Mouse (Mus musculus) embryonic facial prominence, embryonic 15.5 days (tissue): Measurements from ENCODE around the gene Prdm11. TPM values are rescaled to one million over a fixed set of nuclear protein-coding genes. Genes with fewer than 3 reads are reported as not detected.

ENCODE experiments used
- ATAC-seq: fragments of 200-750 bp; cut with Nextera tagmentation; 2 replicates; pipeline ENCODE4 v1.8.0; 2017; ENCODE audit warnings: low read depth, moderate TSS enrichment; ENCODE audit not compliant: insufficient number of reproducible peaks, low FRiP score, low TSS enrichment
- H3K27ac ChIP-seq: fragments of 300-500 bp; sonication (generic); replicated peaks from 2 replicates; pipeline ENCODE4 v1.5.1; 2015; ENCODE audit warnings: mild to moderate bottlenecking, inconsistent platforms
- H3K27me3 ChIP-seq: fragments of 300-500 bp; sonication (generic); 2 replicates; pipeline ENCODE4 v1.6.1; 2015; ENCODE audit warnings: inconsistent platforms
- H3K36me3 ChIP-seq: fragments of 300-500 bp; sonication (generic); 2 replicates; pipeline ENCODE4 v1.6.1; 2015; ENCODE audit warnings: mild to moderate bottlenecking, inconsistent platforms
- H3K4me1 ChIP-seq: fragments of 300-500 bp; sonication (generic); 2 replicates; pipeline ENCODE4 v1.6.1; 2015; ENCODE audit warnings: inconsistent platforms
- H3K4me2 ChIP-seq: fragments of 300-500 bp; sonication (generic); replicated peaks from 2 replicates; pipeline ENCODE4 v1.6.1; 2015; ENCODE audit warnings: mild to moderate bottlenecking, inconsistent platforms
- H3K4me3 ChIP-seq: fragments of 300-500 bp; sonication (generic); replicated peaks from 2 replicates; pipeline ENCODE4 v1.5.1; 2015; ENCODE audit warnings: mild to moderate bottlenecking, inconsistent platforms
- H3K9ac ChIP-seq: fragments of 300-500 bp; sonication (generic); 2 replicates; pipeline ENCODE4 v1.6.1; 2015; ENCODE audit warnings: inconsistent platforms
- H3K9me3 ChIP-seq: fragments of 300-500 bp; sonication (generic); replicated peaks from 2 replicates; pipeline ENCODE4 v1.6.1; 2016; ENCODE audit warnings: inconsistent platforms
- WGBS: fragments of 180-500 bp; shearing (Covaris S2); methylation state at CpG from one replicate; pipeline ENCODE4 v1.1.7; 2015; 5-methylcytosine and 5-hydroxymethylcytosine counted together
- polyA plus RNA-seq: library from polyadenylated mRNA; unstranded; fragments of >200 nt; fragmentation: Nextera tagmentation; extraction: Ambion mirVana; gene quantifications from 2 replicates; pipeline ENCODE4 v1.2.1, GENCODE M21; 2015

Gene Prdm11
- polyA plus RNA-seq, 1 experiment from 2014 or later = 12.0 TPM

DNA sequence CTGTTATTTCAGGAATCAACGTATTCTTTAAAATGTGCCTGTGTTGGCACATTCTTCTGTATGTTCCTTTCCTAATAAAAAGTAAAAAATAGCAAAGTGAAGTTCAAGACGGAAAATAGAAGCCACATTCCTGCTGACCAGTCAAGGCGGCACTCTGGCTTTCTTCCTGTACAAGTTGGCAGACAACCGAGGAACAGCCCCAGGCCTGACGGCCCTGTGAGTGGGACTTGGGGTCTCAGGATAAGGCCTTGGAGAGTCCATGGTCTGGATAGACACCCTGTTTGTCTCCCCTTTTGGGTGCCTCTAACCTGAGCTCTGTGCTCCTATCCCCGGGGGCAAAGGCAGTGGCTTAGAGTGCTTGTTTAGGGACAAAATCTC lies 30.6 kb upstream of the Prdm11 start:
- H3K4me3 ChIP-seq = no peak overlapping the region
- ATAC-seq = no peak
- H3K36me3 ChIP-seq = no peaks in the 10 kb centered on the region
- H3K9ac ChIP-seq = no peak overlapping the region
- peaks cover 5% of the 10 kb centered on the region; the same call in 1 of the 2 replicates for H3K27me3 ChIP-seq
- no peaks in the 10 kb centered on the region for H3K9me3 ChIP-seq
- H3K4me1 ChIP-seq = 0 out of 2 replicates have a peak, but pooled peaks cover 4% of the 10 kb centered on the region
- no peak overlapping the region for H3K27ac ChIP-seq
- H3K4me2 ChIP-seq = no peak overlapping the region
- 64% methylated on average over 6 of the region's 6 CpGs for WGBS

DNA sequence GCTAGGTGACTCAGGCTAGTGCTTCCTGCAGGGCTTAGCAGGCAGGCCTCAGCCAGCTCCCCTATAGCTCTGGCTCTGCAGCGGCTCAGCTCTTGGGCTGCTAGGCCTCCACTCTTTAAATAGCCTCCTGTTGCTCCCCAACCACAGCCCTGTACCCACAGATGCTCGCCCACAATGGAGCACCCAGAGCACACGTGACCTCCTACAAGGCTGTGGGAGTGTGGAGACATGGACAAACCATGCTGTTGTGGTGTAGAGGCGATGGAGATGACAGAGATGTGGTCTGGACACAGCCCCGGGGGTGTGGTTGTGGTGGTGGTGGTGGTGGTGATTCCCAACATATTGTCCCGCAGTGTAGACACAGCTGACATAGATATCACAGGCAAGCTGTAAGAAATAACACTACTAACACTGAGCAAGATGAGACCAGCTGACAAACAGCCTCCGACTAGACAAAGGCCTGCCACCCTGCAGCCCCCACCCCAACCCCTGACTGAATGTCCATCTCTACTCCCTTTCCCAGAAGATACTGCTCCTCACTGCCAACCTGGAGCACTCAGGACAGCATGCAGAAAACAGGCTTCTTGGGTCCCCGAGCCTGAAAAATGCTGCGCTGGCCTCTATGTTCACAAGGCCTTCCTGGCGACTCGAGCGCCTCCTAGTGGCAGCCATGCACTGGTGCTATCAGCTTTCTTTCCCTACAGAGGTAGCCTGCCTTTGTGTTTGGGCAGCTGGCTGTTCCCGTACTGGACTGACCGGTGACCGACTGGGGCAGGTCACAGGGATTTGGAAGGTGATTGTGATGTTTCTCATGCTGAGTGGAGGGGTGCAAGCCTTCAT lies 30.0 kb upstream of the Prdm11 start:
- no peak overlapping the region for H3K9ac ChIP-seq
- 37% methylated on average over 15 of the region's 15 CpGs for WGBS
- ATAC-seq = peak; percentile 31; the same call in 1 of the 2 replicates

DNA sequence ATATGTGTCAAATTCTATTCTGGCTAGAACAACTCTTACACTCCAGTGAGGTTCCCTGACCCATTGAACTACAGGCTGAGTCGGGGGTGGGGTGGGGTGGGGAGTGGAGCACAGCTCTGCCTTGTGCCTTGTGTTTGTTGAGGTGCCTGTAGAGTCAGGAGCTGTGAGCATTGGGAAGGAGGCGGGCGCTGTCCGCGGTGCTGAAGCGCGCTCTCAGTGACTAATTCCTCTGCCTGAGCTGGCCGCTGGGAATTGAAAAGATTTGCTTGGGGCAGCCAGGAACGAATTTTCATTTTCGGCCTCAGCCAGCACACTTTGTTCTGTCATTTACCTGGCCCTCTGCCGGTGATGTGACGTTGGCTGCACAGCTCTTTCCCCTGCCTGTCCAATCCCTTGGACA lies 25.7 kb upstream of the Prdm11 start:
- WGBS = 4% methylated on average over 12 of the region's 12 CpGs
- ATAC-seq = no peak

More for the DNA sequence above, 30.0 kb upstream of the Prdm11 start:
- H3K36me3 ChIP-seq = no peaks in the 10 kb centered on the region
- H3K4me1 ChIP-seq = 0 out of 2 replicates have a peak, but pooled peaks cover under 1% of the 10 kb centered on the region
- H3K4me3 ChIP-seq = no peak overlapping the region
- peaks cover 5% of the 10 kb centered on the region; the same call in 1 of the 2 replicates for H3K27me3 ChIP-seq
- H3K9me3 ChIP-seq = no peaks in the 10 kb centered on the region
- H3K27ac ChIP-seq = no peak overlapping the region
- no peak overlapping the region for H3K4me2 ChIP-seq

DNA sequence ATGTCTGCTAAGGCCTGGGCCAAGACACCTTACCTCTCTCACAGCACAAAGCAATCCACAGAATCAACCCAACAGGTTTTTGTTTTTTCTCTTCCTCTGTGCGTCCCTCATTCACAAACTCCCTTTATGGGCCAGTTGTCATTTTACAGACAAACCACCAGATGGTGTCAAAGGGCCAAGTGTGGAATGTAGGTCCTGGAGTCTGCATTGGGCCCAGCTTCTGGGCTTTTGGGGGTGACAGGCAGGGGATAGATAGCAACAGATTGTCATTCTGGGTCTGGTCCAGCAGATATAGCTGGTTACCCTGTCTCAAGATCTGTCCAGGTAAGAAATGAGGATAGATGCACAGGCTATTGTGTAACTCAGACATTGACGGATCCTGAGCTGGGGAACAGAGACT lies 23.0 kb upstream of the Prdm11 start:
- no peak for ATAC-seq
- H3K4me1 ChIP-seq = no peaks in the 10 kb centered on the region
- WGBS = 34% methylated on average over 2 of the region's 2 CpGs
- no peak overlapping the region for H3K27ac ChIP-seq
- H3K36me3 ChIP-seq = no peaks in the 10 kb centered on the region
- H3K4me2 ChIP-seq = no peak overlapping the region
- H3K9ac ChIP-seq = no peak overlapping the region
- H3K9me3 ChIP-seq = no peaks in the 10 kb centered on the region
- H3K27me3 ChIP-seq = peaks cover 5% of the 10 kb centered on the region; the same call in 1 of the 2 replicates
- H3K4me3 ChIP-seq = no peak overlapping the region

More for the DNA sequence above, 25.7 kb upstream of the Prdm11 start:
- H3K9ac ChIP-seq = no peak overlapping the region
- no peak overlapping the region for H3K4me2 ChIP-seq
- no peak overlapping the region for H3K27ac ChIP-seq
- H3K36me3 ChIP-seq = no peaks in the 10 kb centered on the region
- H3K27me3 ChIP-seq = peaks cover 5% of the 10 kb centered on the region; the same call in 1 of the 2 replicates
- H3K9me3 ChIP-seq = no peaks in the 10 kb centered on the region
- no peaks in the 10 kb centered on the region for H3K4me1 ChIP-seq
- no peak overlapping the region for H3K4me3 ChIP-seq

DNA sequence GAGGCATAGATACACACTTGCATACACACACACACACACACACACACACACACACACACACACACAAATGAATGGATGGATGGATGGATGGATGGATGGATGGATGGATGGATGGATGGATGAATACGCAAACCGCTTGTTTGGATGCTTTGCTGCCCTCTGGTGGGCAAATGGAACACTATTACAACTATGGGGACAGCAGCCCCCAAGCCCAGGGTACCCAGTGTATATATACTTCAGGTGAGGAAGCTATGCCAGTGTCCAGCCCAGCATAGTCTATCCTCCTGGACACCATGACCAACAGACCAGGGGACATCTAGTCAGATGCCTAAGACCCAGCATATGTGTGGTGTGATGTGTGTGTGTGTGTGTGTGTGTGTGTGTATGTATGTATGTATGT lies 17.4 kb upstream of the Prdm11 start:
- Histone ChIP-seq H3K4me2 (no peak overlapping the region), H3K9me3 (no peaks in the 10 kb centered on the region), H3K27ac (no peak overlapping the region), H3K4me1 (no peaks in the 10 kb centered on the region), H3K4me3 (no peak overlapping the region), H3K36me3 (no peaks in the 10 kb centered on the region), H3K27me3 (no peaks in the 10 kb centered on the region), H3K9ac (no peak overlapping the region)
- WGBS = 21% methylated on average over 2 of the region's 2 CpGs
- ATAC-seq = no peak

DNA sequence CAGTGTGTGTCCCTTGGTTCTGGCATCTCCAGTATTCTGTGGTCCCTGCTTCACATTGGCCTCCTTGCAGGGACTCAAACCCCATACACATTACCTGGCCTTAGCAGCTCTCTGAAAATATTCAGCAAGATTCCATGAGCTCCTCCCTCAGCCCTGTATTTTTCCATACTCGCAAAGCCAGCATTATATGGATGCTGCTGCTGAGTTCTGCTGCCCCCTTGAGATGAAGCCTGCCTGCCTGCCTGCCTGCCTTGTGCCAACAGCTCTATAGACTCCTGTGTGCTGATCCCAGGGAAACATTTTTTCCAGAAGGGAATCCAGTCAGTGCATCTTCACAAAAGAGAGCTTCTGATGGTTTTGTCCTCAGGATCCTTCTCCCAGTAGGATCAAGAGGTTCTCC lies 5.9 kb upstream of the Prdm11 start:
- H3K27me3 ChIP-seq = no peaks in the 10 kb centered on the region
- 19% methylated on average over 1 of the region's 1 CpGs for WGBS
- H3K27ac ChIP-seq = no peak overlapping the region
- no peak overlapping the region for H3K9ac ChIP-seq
- peaks cover 25% of the 10 kb centered on the region for H3K4me1 ChIP-seq
- H3K36me3 ChIP-seq = no peaks in the 10 kb centered on the region
- no peak for ATAC-seq
- no peaks in the 10 kb centered on the region for H3K9me3 ChIP-seq
- no peak overlapping the region for H3K4me2 ChIP-seq
- no peak overlapping the region for H3K4me3 ChIP-seq

DNA sequence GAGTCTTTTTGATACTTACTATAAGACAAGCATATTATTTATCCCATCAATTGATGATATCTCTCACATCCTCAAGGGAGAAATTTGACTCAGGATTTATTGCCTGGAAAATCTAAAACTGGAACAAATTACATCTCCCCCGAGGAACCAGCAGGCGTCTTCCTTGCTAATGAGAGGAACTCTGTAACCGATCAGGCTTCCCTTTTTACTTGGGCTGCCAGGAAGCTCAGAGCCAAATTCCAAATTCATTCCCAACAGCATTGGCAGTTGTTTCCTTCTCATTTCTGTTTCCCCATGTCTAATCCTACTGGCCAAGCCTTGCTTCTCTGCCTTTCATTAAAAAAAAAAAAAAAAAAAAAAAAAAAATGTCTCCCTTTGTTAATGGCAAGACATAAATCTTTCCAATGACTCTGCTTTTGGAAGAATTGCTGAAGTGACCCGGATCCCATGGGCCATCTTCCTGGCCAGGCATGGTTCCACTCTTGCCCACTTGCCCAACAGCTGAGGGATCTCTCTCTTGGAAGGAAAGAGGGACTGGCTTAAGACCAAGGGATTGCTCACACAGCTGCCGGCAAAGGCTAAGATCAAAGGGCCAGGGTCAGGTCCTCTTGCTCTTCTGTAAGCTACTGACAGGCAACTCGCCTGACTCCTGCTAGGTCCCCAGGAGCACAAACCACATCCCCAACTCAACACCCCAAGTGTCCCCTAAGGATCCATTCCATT lies 2.8 kb upstream of the Prdm11 start:
- Histone ChIP-seq H3K4me1 (peaks cover 43% of the 10 kb centered on the region), H3K27ac (no peak overlapping the region; the same call in 1 of the 2 replicates), H3K4me2 (no peak overlapping the region), H3K4me3 (no peak overlapping the region), H3K27me3 (no peaks in the 10 kb centered on the region), H3K36me3 (no peaks in the 10 kb centered on the region), H3K9ac (no peak overlapping the region), H3K9me3 (no peaks in the 10 kb centered on the region)
- no peak for ATAC-seq
- 22% methylated on average over 6 of the region's 6 CpGs for WGBS

DNA sequence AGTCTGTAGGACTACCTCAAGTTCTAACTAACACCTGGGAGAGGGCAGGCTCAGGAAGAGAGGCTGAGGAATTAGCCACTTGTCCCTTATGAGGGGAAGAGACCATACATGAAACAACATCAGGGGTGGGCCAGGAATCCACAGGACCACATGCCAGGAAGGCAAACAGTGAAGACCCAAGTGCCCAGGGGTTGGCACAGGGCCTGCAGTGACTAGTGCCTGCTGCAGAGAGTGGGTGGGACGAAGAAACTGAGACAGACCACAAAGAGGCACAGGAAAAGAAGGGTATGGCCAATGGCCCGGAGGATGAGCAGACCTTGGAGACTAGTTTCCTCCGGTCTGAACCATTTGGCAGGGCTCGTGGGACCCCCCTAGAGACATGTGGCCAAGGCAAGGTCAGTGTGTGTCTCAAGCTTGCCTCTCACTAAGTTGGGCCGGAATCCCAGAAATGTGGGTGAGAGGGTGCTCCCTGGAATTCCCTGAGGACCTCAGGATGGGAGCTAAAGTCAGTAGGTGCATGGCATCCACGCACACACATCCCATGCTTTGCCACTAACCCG lies 1.6 kb upstream of the Prdm11 start:
- H3K4me3 ChIP-seq = no peak overlapping the region
- peaks cover 55% of the 10 kb centered on the region for H3K4me1 ChIP-seq
- H3K36me3 ChIP-seq = 0 out of 2 replicates have a peak, but pooled peaks cover 5% of the 10 kb centered on the region
- H3K27ac ChIP-seq = 0 out of 2 replicates have a peak overlapping the region, but pooled peaks have one; percentile 22
- no peak for ATAC-seq
- no peak overlapping the region for H3K4me2 ChIP-seq
- H3K27me3 ChIP-seq = no peaks in the 10 kb centered on the region
- WGBS = 66% methylated on average over 7 of the region's 7 CpGs
- H3K9ac ChIP-seq = no peak overlapping the region
- no peaks in the 10 kb centered on the region for H3K9me3 ChIP-seq

DNA sequence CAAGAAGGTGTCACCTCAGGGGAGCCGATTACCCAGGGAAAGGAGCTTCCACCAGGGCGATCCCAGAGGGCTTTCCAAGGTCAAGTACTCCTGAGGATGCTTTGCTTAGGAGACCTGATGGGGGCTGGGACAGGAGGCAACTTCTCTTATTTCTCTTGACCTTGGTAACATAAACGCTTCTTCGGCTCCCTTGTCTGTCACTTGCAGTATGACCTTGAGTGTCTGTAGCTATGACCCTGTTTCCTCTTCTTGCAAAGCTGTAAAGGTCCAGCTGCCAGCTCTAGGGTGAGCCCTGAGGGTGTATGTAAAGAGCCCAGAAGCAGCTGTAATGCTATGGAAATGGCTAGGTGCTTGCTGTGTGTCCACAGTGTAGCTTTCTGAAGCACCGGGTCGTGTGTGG lies 1.1 kb upstream of the Prdm11 start:
- Histone ChIP-seq H3K9ac (no peak overlapping the region), H3K4me2 (peak overlapping the region; percentile 71), H3K27me3 (no peaks in the 10 kb centered on the region), H3K36me3 (0 out of 2 replicates have a peak, but pooled peaks cover 5% of the 10 kb centered on the region), H3K27ac (no peak overlapping the region), H3K9me3 (no peaks in the 10 kb centered on the region), H3K4me1 (peaks cover 60% of the 10 kb centered on the region), H3K4me3 (no peak overlapping the region)
- WGBS = 76% methylated on average over 6 of the region's 6 CpGs
- ATAC-seq = no peak

DNA sequence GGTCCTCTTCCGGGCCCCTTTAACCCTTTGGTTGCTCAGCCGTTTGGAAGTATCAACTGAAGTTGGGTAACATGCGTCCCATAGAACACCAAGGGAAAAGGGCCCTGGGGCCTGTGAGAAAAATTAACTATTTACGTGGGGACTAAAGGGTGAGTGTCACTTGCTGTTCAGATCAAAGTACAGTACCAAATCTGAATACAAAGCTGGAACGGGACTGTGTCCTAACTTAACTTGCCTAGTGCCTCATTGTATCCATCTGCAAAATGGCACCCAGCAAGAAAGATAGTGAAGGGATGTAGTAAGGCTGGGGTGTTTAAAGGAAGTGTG lies 505 bp upstream of the Prdm11 start:
- H3K27ac ChIP-seq = peak overlapping the region; percentile 98
- peaks cover 63% of the 10 kb centered on the region for H3K4me1 ChIP-seq
- no peak for ATAC-seq
- peak overlapping the region; percentile 88 for H3K9ac ChIP-seq
- peak overlapping the region; percentile 84 for H3K4me3 ChIP-seq
- peak overlapping the region; percentile 71 for H3K4me2 ChIP-seq
- H3K36me3 ChIP-seq = 0 out of 2 replicates have a peak, but pooled peaks cover 5% of the 10 kb centered on the region
- 11% methylated on average over 5 of the region's 5 CpGs for WGBS
- H3K9me3 ChIP-seq = no peaks in the 10 kb centered on the region
- no peaks in the 10 kb centered on the region for H3K27me3 ChIP-seq

DNA sequence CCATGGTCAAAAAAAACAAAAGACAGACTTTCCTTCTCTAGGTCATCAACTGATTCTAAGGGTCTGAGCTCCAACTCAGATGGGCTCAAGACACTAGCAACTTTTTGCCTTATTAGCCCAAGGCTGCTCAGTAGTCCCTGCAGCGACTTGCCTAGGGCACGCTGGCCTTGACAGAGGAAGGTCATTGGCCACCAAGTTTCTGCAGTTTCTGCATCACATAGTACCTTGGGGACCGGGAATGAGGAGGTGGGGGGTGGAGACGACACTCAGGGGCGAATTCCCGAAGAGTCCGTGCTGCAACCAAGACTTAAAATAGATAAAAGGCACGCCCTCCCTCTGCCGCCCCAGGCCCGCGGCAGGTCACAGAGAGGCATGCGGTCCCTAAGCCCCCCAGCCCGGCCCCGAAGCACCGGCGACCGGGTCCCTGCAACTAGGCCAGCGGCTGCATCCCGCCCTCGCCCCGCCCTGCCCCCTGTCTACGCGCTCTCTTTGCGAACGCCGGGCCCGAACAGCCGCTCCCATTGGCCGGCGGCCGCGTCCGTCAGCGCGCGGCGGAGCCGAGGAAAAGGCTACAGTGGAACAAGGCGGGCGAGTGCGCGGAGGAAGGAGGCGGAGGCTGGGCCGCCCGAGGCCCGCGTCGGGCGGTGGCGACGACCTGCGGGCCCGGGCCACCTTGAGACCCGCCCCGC lies 694 bp downstream of the Prdm11 start:
- peak overlapping the region; percentile 84 for H3K4me3 ChIP-seq
- peak overlapping the region; percentile 71 for H3K4me2 ChIP-seq
- H3K9ac ChIP-seq = peak overlapping the region; percentile 88
- ATAC-seq = peak; percentile 92
- peaks cover 71% of the 10 kb centered on the region for H3K4me1 ChIP-seq
- H3K27me3 ChIP-seq = no peaks in the 10 kb centered on the region
- under 1% methylated on average over 54 of the region's 55 CpGs for WGBS
- no peaks in the 10 kb centered on the region for H3K9me3 ChIP-seq
- 0 out of 2 replicates have a peak, but pooled peaks cover 5% of the 10 kb centered on the region for H3K36me3 ChIP-seq
- H3K27ac ChIP-seq = peak overlapping the region; percentile 98
